Mouse (Mus musculus) kidney, adult 8-10 months (tissue): ENCODE data around the gene Gabbr2.
A peak's percentile ranks its signal among the peaks of the same experiment; 100 is the strongest.

Source experiments
- DNase-seq, 2 experiments: peaks; one replicate each; pipeline ENCODE4 v3.0.0; 2022

The Gabbr2 gene

GRCm38 (mm10) chr4:46696467-46696866 lies 295.2 kb downstream of the Gabbr2 start:
- no peak for DNase-seq

- DNase-seq = no peak
Measured at GRCm38 (mm10) chr4:46690565-46690964, 301.1 kb downstream of the Gabbr2 start.

DNA sequence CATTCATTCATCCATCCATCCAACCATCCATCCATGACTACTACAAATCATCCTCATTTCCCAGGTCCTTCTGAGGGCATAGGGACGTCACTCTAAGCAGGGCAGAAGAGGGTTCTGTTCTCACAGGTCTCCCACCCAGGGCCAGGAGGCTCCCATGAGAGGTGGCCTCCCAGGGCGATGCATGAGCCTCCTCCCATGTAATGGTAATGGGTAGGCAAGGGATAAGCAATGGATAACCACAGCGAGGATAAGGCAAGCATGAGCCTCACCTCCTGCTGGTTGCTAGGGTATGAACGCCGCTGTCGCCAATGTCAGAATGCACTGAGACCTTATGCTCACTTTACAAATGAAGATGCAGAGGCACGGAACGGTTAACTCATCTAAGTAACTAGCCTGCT lies 301.7 kb downstream of the Gabbr2 start:
- DNase-seq = no peak

DNA sequence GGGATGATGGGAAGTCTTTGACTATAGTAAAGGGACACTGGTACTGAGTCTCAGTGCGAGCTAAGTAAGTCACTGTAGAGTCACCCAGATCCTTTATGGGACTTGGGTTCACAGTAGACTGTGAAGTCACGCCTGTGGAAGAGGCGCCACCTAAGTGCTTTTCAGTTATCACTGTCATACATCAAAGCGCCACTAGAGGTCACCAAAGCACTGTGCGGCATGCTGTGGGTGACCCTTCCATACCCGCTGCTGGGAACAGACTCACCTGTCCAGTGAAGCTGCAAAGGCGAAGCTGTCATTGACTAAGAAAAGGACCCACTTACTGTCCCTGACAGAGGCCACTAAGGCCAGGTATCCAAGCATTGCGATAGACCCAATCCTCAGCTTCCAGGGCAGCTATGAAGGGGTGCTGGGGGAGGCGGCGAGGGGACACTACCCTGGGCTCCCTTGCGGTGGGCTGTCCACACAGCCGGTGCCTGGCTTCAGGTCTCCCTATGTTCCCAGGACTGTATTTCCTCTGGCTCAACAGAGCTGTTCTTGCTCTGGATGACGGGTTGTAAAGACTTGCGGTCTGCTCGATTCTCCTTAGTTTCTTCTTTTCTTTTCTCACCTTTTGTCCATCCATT lies 302.2 kb downstream of the Gabbr2 start:
- DNase-seq = peak; percentile 36 to 76

DNA sequence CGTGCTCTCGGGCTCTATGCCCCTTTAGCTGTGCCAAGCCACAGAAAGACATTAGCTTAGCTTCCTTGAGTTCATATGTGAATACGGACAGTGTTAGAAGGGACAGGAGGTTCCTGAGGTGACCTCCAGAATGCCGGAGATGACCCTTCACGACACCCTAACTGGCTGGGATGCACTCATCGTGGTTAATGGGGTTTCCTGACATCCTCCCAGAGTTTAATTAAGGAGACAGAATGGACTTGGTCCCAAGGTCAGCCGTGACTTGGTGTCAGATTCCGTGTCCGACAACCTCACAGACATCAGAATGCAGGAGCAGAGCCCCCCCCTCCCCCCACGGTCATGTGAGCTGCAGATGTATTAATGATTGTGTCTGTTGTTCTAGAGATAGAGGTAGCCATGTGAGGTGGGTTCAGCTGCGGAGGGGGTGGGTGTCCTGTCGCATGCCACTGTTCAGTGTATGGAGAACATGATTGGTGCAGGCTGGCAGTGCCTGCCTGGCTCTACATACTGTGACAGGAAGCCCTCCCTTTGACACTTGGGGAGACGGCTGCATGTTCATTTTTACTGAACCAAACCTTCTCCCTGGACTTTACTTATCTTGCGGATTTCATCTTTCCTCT lies 303.4 kb downstream of the Gabbr2 start:
- no peak for DNase-seq

- no peak for DNase-seq
Measured at GRCm38 (mm10) chr4:46684160-46684559, 307.5 kb downstream of the Gabbr2 start.

- DNase-seq = no peak
Measured at GRCm38 (mm10) chr4:46676646-46677045, 315.0 kb downstream of the Gabbr2 start.

DNA sequence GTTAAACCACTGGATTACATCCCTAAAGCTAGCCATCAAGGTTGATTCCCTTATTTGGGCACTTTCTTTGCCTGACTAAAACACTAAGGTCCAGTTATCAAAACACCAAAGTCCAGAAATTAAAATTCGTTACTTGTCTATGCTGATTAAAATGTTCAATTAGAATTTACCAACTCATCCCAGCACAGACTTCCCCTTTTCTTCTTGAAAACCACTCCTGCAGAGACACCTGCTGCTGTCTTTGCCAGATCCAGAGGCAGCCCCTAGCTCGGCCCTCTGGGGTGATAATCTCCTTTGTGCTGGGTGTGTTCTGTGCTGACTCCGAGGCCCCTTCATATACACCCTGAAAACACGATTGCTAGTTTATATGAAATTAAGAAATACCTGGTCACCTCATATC lies 315.7 kb downstream of the Gabbr2 start:
- DNase-seq = no peak

DNA sequence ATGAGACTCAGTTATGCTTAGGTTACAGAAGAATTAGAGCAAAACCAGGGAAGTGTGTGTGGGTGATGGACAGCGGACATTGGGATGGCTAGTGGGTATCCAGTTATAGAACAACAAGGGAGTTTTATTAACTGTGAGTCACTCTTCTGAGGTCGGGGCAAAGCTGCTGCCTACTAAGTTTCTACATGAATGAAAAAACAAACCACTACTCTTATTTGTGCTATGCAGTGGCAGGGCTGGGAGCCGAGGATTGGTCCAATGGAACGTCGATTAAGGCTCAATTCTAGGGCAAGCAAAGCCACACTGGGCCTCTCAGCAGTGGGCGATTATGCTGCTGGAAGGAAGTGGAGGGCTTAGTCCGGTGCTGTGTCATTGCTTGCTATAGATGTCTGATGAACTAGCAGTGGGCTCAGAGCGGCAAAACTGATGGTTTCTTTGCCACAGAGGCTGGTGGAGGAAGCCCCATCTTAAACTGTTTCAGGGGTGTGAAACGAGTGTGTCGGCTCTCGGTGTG lies 316.3 kb downstream of the Gabbr2 start:
- DNase-seq = no peak

DNA sequence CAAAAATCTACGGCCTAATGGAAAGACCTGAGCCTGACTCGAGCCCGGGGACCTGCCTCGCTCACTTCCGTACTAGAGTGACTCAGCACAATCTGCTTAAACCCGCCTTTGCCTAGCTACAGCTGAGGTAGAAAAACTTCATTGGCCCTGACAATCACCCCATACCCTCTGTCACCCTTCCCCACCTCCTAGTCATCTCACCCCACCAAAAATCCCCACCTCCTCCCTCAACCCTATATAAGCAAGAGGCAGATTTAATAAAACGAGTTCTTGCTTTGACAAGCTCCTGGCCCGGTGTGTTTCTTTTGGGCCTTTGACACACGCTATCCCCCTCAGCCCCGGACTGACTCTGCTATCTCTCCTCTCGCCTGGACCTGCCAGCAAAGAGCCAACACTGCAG lies 323.1 kb downstream of the Gabbr2 start:
- DNase-seq = no peak

DNA sequence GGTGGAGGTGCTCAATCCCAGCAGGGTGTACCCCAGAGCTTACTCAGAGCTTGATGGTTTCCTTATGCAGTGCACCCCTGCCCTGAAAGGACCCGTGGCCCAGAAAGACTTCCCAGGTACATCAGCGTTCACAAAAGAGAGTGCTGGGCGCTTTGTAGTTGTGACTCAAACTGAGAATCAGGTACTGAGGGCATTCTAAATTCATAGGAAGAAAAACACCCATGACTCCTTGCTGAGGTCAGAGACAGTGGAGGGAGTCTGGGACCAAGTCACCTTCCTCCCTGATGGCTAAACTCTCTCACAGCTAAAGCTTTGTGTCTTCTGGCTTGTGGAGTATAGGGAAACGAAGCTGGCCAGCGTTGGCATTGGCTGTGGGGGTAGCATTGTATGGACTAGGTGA lies 325.3 kb downstream of the Gabbr2 start:
- DNase-seq = no peak

DNA sequence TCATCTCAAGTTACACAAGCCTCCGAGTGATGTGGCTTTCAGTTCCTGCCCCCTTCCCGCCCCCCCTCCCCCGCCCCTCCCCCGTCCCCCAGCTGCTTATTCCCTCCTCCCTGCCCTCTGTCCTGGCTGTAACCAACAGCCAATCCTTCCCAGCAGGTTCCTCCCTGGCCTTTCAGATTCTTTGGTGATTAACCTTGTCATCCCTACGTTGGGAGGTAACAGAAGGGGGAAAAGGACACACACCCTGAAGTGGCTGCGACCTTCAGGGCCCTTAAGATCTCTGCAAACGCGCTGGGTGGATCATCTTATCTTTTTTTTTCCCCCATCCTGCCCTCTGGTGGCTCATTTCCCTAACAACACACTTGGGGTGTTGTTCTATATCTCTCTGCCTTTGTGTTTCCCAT lies 326.3 kb downstream of the Gabbr2 start:
- no peak for DNase-seq

DNA sequence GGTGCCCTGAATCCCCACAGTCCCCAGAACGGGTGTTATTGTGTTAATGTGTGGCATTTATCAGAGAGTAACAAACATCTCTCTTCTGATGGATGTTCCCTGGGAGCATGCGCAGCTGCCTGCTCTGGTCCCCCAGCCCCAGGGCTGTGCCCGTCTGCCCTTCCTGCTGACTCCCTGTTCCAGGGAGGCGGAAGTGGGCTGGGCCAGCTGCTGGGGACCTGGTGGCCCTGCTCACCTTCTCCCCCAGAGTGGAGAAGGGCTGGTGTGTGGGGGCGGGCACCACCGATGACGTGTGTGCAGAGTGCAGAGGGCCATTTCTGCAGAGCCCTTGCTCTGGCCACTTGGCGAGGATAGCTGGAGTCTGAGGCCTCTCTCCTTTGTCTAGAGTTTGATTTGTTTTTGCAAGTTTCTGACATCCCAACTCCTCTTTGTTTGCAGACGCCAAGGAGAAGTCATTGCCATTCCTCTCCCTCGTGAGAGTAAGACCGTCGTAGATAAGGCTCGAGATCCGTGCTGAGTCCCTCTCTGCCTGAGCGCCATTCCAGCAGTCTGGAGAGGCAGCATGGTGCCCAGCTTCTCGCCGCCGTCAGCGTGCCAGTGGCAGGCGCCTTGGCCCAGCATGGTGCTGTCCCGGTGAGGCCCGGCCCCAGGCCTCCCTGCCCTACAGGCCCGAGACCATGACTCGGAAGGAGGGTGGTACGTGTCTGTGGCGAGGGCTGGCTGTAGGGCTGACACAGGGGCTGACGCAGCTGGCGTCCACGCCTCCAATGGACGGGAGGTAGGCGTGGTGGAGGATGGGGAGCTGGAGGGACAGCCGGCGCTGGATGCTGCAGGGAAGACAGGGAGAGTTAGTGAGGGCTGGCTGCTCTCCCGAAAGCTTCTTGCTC lies 327.3 kb downstream of the Gabbr2 start:
- no peak for DNase-seq

GRCm38 (mm10) chr4:46661433-46661832 lies 330.2 kb downstream of the Gabbr2 start:
- no peak for DNase-seq

DNA sequence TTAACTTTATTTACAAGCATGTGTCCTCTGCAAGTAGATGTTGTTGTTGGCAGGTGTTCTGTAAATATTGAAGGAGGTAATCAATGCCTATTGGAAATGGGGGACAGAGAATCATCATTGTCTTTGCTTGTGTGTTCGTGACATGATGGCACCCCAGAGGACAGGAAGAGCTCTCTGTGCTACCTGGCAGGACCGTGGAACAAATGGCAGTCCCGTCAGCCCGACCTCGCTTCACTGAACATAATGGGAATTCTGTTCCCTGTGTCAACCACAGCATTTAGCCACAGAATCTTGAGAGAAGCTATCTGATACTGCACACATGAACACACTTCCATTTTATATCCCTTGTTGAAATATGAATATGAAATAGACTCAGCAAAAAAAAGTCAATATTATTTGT lies 332.7 kb downstream of the Gabbr2 start:
- no peak for DNase-seq

- peak; percentile 55 to 82 for DNase-seq
Measured at GRCm38 (mm10) chr4:46657116-46657515, 334.6 kb downstream of the Gabbr2 start.

DNA sequence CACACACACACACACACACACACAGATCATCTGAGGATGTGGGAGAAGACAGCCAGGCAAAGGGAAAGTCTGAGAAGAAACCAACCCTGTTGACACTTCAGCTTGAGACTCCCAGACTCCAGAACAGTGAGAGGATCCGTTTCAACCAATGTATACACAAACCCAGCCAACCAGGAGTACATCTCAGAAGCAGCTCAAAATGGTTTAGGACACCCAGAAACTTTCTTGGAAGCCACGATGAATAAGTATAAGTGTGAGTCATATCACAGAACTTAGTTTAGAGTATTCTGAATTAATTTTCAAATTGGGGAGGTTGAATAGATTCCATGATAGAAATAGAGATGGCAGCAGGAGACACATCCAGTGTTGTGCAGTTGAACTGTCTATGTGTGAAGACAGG lies 335.7 kb downstream of the Gabbr2 start:
- no peak for DNase-seq

DNA sequence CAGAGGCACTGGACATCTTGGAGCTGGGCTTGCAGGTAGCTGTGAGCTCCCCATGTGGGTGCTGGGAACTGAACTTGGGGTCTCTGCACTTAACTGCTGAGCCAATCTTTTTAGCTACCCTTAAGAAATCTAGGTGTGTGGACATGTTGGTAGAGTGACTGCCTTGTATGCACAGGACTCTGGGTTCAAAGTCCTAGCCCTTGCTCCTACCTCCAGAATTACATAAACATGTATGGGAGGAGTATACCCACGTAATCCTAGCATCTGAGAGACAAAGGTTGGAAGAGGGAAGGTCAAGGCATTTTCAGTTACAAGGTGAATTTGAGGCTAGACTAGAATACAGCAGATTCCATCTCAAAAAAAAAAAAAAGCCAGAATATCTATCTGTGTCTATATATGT lies 336.4 kb downstream of the Gabbr2 start:
- DNase-seq = no peak

DNA sequence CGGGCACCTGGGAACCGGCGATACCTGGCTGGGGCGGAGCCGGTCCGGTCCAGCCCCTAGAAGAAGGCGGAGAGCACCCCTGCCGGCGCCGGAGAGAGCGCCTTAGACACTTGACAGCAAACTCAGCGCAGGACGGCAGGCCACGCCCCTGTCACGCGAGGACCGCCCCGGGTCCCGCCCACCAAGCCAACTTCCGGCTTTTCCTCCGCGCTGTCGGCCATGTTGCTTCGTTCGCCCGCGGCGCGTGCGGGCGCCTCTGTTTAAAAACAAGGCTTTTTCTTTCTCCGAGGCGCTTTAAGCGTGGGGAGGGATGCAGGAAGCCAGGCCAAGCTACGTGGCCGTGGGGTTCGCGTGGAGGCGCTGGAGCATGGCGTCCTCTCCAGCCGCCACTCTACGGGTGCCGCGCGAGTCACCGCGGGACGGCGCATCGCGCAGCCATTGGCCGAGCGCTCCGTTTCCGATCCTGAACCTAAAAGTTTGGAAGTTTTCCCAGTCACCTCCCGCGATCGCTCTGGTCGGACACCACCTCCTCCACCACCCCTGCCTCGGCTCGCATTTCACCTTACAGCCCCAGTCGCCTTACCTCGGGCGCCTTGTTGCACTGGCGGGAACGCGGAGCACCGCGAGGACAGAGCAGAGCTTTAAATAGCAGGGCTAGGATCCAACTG lies 341.5 kb downstream of the Gabbr2 start, which contains the start of gene Tbc1d2:
Gene Tbc1d2, minus strand, starts transcription at position 124 of the 668 bp plus-strand sequence.
- peak; percentile 95 to 97 for DNase-seq

DNA sequence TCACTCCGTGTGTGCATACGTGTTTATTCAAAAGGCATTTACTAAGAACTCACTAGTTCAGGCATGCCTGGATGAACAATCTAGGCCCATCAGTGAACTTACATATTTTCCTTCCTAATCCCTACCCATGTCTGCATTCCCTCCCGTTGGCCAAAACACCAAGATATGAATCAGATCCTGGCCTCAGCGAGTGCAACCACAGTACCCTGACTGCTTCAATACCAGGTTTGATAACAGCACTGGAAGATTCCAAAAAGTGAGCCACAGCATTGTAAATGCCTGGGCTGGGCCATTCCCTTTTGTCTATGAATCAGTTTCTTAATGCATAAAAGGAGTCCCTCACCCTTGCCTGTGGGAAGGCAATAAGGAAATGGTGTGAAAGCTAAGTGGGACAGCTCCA lies 342.5 kb downstream of the Gabbr2 start:
- DNase-seq = no peak

DNA sequence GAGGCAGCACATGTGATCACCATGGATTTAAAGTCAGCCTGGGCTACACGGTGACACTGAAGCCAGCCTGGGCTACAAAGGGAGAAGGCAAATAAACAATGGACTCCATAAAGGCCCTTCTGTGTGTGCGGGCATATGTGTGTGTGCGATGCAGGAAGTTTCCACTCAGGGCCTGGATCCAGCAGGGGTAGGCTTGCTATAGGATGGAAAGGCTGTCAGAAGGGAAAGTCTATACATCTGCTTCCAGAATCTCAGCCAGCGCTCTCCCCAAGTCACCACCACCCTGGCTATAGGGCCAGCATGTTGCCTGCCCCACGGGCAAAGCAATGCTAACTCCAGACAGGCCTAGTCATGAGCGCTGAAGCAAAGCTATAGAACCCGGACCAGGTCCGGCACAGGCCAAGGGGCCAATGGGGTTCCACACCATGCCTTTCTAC lies 348.0 kb downstream of the Gabbr2 start:
- DNase-seq = no peak

- DNase-seq = peak; percentile 23 to 44
Measured at GRCm38 (mm10) chr4:46642924-46643675, 348.6 kb downstream of the Gabbr2 start.
